Mouse (Mus musculus): ENCODE measurements at regions not wholly inside any gene's neighbourhood (a gene's known extent, or its start where the extent isn't known, plus 50 kb on each side); places are given as distances from the start of the nearest gene placed in this dataset.

- no peak overlapping the region for H3K27ac ChIP-seq (ENCODE audit: low read depth, low read length)
- DNase-seq (ENCODE audit: low spot score) = no peak
- ATAC-seq = no peak
- no peak overlapping the region for H3K4me3 ChIP-seq (ENCODE audit: low read depth, low read length)
- no peaks in the 10 kb centered on the region for H3K36me3 ChIP-seq (ENCODE audit: control insufficient read depth, insufficient read depth, low read length)
- no peak overlapping the region for H3K9ac ChIP-seq (ENCODE audit: low read length)
- no peaks in the 10 kb centered on the region for H3K27me3 ChIP-seq (replicated peaks; ENCODE audit: control insufficient read depth, insufficient read depth, low read length)
- no peak overlapping the region for H3K4me2 ChIP-seq (ENCODE audit: low read length)
- H3K9me3 ChIP-seq (replicated peaks; ENCODE audit: control insufficient read depth, low read length) = no peaks in the 10 kb centered on the region
- WGBS = 77% methylated on average over 2 of the region's 2 CpGs
- no peaks in the 10 kb centered on the region for H3K4me1 ChIP-seq (ENCODE audit: control insufficient read depth, insufficient read depth, low read length)
These were observed 257.2 kb downstream of the Nuak1 start for GRCm38 (mm10) chr10:84183239-84183638.

GRCm38 (mm10) chr10:84186466-84186865 lies 253.9 kb downstream of the Nuak1 start:
- H3K9ac ChIP-seq (ENCODE audit: low read length) = no peak overlapping the region
- H3K36me3 ChIP-seq (ENCODE audit: control insufficient read depth, insufficient read depth, low read length) = no peaks in the 10 kb centered on the region
- 74% methylated on average over 2 of the region's 2 CpGs for WGBS
- no peak for ATAC-seq
- H3K27ac ChIP-seq (ENCODE audit: low read depth, low read length) = no peak overlapping the region
- H3K4me1 ChIP-seq (ENCODE audit: control insufficient read depth, insufficient read depth, low read length) = no peaks in the 10 kb centered on the region
- no peak for DNase-seq (ENCODE audit: low spot score)
- no peaks in the 10 kb centered on the region for H3K27me3 ChIP-seq (replicated peaks; ENCODE audit: control insufficient read depth, insufficient read depth, low read length)
- no peak overlapping the region for H3K4me3 ChIP-seq (ENCODE audit: low read depth, low read length)
- H3K9me3 ChIP-seq (replicated peaks; ENCODE audit: control insufficient read depth, low read length) = no peaks in the 10 kb centered on the region
- no peak overlapping the region for H3K4me2 ChIP-seq (ENCODE audit: low read length)

GRCm38 (mm10) chr10:84199035-84199434 lies 241.4 kb downstream of the Nuak1 start:
- no peak overlapping the region for H3K27ac ChIP-seq (ENCODE audit: low read depth, low read length)
- H3K4me3 ChIP-seq (ENCODE audit: low read depth, low read length) = no peak overlapping the region
- no peaks in the 10 kb centered on the region for H3K27me3 ChIP-seq (replicated peaks; ENCODE audit: control insufficient read depth, insufficient read depth, low read length)
- no peak overlapping the region for H3K4me2 ChIP-seq (ENCODE audit: low read length)
- no peaks in the 10 kb centered on the region for H3K4me1 ChIP-seq (ENCODE audit: control insufficient read depth, insufficient read depth, low read length)
- no peaks in the 10 kb centered on the region for H3K36me3 ChIP-seq (ENCODE audit: control insufficient read depth, insufficient read depth, low read length)
- H3K9me3 ChIP-seq (replicated peaks; ENCODE audit: control insufficient read depth, low read length) = no peaks in the 10 kb centered on the region
- no peak overlapping the region for H3K9ac ChIP-seq (ENCODE audit: low read length)
- ATAC-seq = no peak
- WGBS = 87% methylated on average over 2 of the region's 2 CpGs
- DNase-seq (ENCODE audit: low spot score) = no peak

GRCm38 (mm10) chr10:84201785-84202184 lies 238.6 kb downstream of the Nuak1 start:
- no peak overlapping the region for H3K4me2 ChIP-seq (ENCODE audit: low read length)
- DNase-seq (ENCODE audit: low spot score) = no peak

GRCm38 (mm10) chr10:84212096-84212785 lies 228.2 kb downstream of the Nuak1 start:
- H3K27me3 ChIP-seq (replicated peaks; ENCODE audit: control insufficient read depth, insufficient read depth, low read length) = no peaks in the 10 kb centered on the region
- H3K4me1 ChIP-seq (ENCODE audit: control insufficient read depth, insufficient read depth, low read length) = no peaks in the 10 kb centered on the region
- H3K4me3 ChIP-seq (ENCODE audit: low read depth, low read length) = no peak overlapping the region
- no peak for DNase-seq (ENCODE audit: low spot score)
- H3K27ac ChIP-seq (ENCODE audit: low read depth, low read length) = no peak overlapping the region
- 87% methylated on average over 5 of the region's 5 CpGs for WGBS
- no peak overlapping the region for H3K4me2 ChIP-seq (ENCODE audit: low read length)
- H3K36me3 ChIP-seq (ENCODE audit: control insufficient read depth, insufficient read depth, low read length) = no peaks in the 10 kb centered on the region
- no peak overlapping the region for H3K9ac ChIP-seq (ENCODE audit: low read length)
- H3K9me3 ChIP-seq (replicated peaks; ENCODE audit: control insufficient read depth, low read length) = no peaks in the 10 kb centered on the region
- no peak for ATAC-seq

More at GRCm38 (mm10) chr10:84201785-84202184, 238.6 kb downstream of the Nuak1 start:
- no peaks in the 10 kb centered on the region for H3K27me3 ChIP-seq (replicated peaks; ENCODE audit: control insufficient read depth, insufficient read depth, low read length)
- H3K27ac ChIP-seq (ENCODE audit: low read depth, low read length) = no peak overlapping the region
- H3K9ac ChIP-seq (ENCODE audit: low read length) = no peak overlapping the region
- H3K9me3 ChIP-seq (replicated peaks; ENCODE audit: control insufficient read depth, low read length) = no peaks in the 10 kb centered on the region
- no peaks in the 10 kb centered on the region for H3K4me1 ChIP-seq (ENCODE audit: control insufficient read depth, insufficient read depth, low read length)
- no peak overlapping the region for H3K4me3 ChIP-seq (ENCODE audit: low read depth, low read length)
- no peaks in the 10 kb centered on the region for H3K36me3 ChIP-seq (ENCODE audit: control insufficient read depth, insufficient read depth, low read length)
- WGBS = 80% methylated on average over 3 of the region's 3 CpGs
- no peak for ATAC-seq

GRCm38 (mm10) chr10:84214812-84215211 lies 225.6 kb downstream of the Nuak1 start:
- H3K9me3 ChIP-seq (replicated peaks; ENCODE audit: control insufficient read depth, low read length) = no peaks in the 10 kb centered on the region
- DNase-seq (ENCODE audit: low spot score) (no peak), ATAC-seq (no peak)
- H3K4me1 ChIP-seq (ENCODE audit: control insufficient read depth, insufficient read depth, low read length) = no peaks in the 10 kb centered on the region
- H3K4me3 ChIP-seq (ENCODE audit: low read depth, low read length) = no peak overlapping the region
- H3K9ac ChIP-seq (ENCODE audit: low read length) = no peak overlapping the region
- H3K27me3 ChIP-seq (replicated peaks; ENCODE audit: control insufficient read depth, insufficient read depth, low read length) = no peaks in the 10 kb centered on the region
- no peak overlapping the region for H3K27ac ChIP-seq (ENCODE audit: low read depth, low read length)
- H3K36me3 ChIP-seq (ENCODE audit: control insufficient read depth, insufficient read depth, low read length) = no peaks in the 10 kb centered on the region
- no peak overlapping the region for H3K4me2 ChIP-seq (ENCODE audit: low read length)

- no peaks in the 10 kb centered on the region for H3K27me3 ChIP-seq (replicated peaks; ENCODE audit: control insufficient read depth, insufficient read depth, low read length)
- WGBS = 72% methylated on average over 7 of the region's 7 CpGs
- no peaks in the 10 kb centered on the region for H3K9me3 ChIP-seq (replicated peaks; ENCODE audit: control insufficient read depth, low read length)
- DNase-seq (ENCODE audit: low spot score) (peak; percentile 13), ATAC-seq (no peak)
- no peaks in the 10 kb centered on the region for H3K4me1 ChIP-seq (ENCODE audit: control insufficient read depth, insufficient read depth, low read length)
- H3K4me3 ChIP-seq (ENCODE audit: low read depth, low read length) = no peak overlapping the region
- no peak overlapping the region for H3K4me2 ChIP-seq (ENCODE audit: low read length)
- H3K27ac ChIP-seq (ENCODE audit: low read depth, low read length) = no peak overlapping the region
- no peaks in the 10 kb centered on the region for H3K36me3 ChIP-seq (ENCODE audit: control insufficient read depth, insufficient read depth, low read length)
- no peak overlapping the region for H3K9ac ChIP-seq (ENCODE audit: low read length)
These were observed 211.0 kb downstream of the Nuak1 start for GRCm38 (mm10) chr10:84229224-84229921.

- ATAC-seq (no peak), DNase-seq (ENCODE audit: low spot score) (no peak)
- Histone ChIP-seq H3K9ac (ENCODE audit: low read length) (no peak overlapping the region), H3K27me3 (replicated peaks; ENCODE audit: control insufficient read depth, insufficient read depth, low read length) (no peaks in the 10 kb centered on the region), H3K27ac (ENCODE audit: low read depth, low read length) (no peak overlapping the region), H3K4me3 (ENCODE audit: low read depth, low read length) (no peak overlapping the region), H3K9me3 (replicated peaks; ENCODE audit: control insufficient read depth, low read length) (no peaks in the 10 kb centered on the region), H3K4me1 (ENCODE audit: control insufficient read depth, insufficient read depth, low read length) (no peaks in the 10 kb centered on the region), H3K4me2 (ENCODE audit: low read length) (no peak overlapping the region), H3K36me3 (ENCODE audit: control insufficient read depth, insufficient read depth, low read length) (no peaks in the 10 kb centered on the region)
- 86% methylated on average over 18 of the region's 18 CpGs for WGBS
These were observed 210.2 kb downstream of the Nuak1 start for GRCm38 (mm10) chr10:84230011-84230781.

- WGBS = 91% methylated on average over 6 of the region's 6 CpGs
- DNase-seq (ENCODE audit: low spot score) = no peak
- Histone ChIP-seq H3K4me2 (ENCODE audit: low read length) (no peak overlapping the region), H3K4me3 (ENCODE audit: low read depth, low read length) (no peak overlapping the region), H3K9ac (ENCODE audit: low read length) (no peak overlapping the region), H3K4me1 (ENCODE audit: control insufficient read depth, insufficient read depth, low read length) (peaks cover 6% of the 10 kb centered on the region; the same call in 1 of the 2 replicates), H3K27ac (ENCODE audit: low read depth, low read length) (no peak overlapping the region), H3K27me3 (replicated peaks; ENCODE audit: control insufficient read depth, insufficient read depth, low read length) (no peaks in the 10 kb centered on the region), H3K36me3 (ENCODE audit: control insufficient read depth, insufficient read depth, low read length) (no peaks in the 10 kb centered on the region), H3K9me3 (replicated peaks; ENCODE audit: control insufficient read depth, low read length) (no peaks in the 10 kb centered on the region)
- no peak for ATAC-seq
These were observed 205.4 kb downstream of the Nuak1 start for GRCm38 (mm10) chr10:84235006-84235405.

All from forebrain, embryonic 14.5 days (tissue).